Mouse (Mus musculus): ENCODE measurements around the gene Siah2. TPM values are rescaled to one million over a fixed set of nuclear protein-coding genes. Genes with fewer than 3 reads are reported as not detected.

The Siah2 gene
- polyA plus RNA-seq, 1 experiment from 2014 or later: 5.5 TPM

DNA sequence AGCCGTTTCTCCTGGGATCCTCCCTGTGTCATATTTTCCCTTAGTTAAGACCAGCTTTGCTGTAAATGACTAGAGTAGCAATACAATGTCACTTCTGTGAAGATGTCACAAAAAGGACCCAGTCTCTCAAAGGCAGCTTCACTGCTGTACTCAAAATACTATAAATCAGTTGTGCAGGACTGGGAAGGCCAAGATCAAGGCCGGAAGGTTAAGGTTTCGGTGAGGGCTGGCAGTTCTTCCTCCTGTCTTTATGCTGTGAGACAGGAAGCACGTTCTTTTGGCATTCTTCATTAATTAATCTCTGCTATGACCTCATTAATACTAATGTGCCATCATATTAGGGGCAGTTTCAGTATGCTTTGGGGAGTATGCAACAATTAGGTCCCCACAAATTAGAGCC, 5.7 kb upstream of the Siah2 start:
- Histone ChIP-seq H3K27me3 (ENCODE audit: insufficient read depth, low read length) (no peaks in the 10 kb centered on the region), H3K9ac (ENCODE audit: low read depth, low read length) (no peak overlapping the region), H3K4me2 (ENCODE audit: low read length) (no peak overlapping the region), H3K36me3 (ENCODE audit: insufficient read depth, low read length) (no peaks in the 10 kb centered on the region), H3K27ac (no peak overlapping the region), H3K4me1 (replicated peaks; ENCODE audit: insufficient read depth, low read length) (no peaks in the 10 kb centered on the region), H3K4me3 (replicated peaks; ENCODE audit: low read depth, low read length) (no peak overlapping the region), H3K9me3 (replicated peaks; ENCODE audit: low read length) (no peaks in the 10 kb centered on the region)
- ATAC-seq (replicated peaks; ENCODE audit: low FRiP score, low read depth) (no peak), DNase-seq (ENCODE audit: low spot score) (no peak)
- TF ChIP-seq CTCF (IDR thresholded peaks at IDR 0.05; ENCODE audit: low read depth): no peak
- WGBS: 57% methylated on average over 4 of the region's 4 CpGs

DNA sequence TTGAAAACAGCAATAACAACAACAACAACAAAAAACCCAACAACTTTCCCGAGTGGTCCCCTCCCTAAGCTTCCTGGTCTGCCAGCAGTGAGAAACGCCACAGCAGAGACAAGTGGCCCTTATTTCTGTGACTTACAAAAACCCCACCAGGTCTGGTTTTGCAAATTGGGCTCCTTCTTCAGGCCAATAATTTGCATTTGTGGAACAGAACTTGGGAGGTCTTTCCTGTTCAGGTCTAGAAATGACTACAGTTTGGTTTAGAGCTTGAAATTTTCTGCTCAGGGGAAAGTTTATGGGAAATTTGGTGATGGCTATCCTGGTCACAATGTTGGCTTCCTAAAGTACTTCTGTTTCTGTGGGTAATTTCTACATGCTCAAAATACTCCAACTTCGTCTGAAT, 4.6 kb upstream of the Siah2 start:
- ATAC-seq (replicated peaks; ENCODE audit: low FRiP score, low read depth) (no peak), DNase-seq (ENCODE audit: low spot score) (no peak)
- no peaks in the 10 kb centered on the region for H3K9me3 ChIP-seq (replicated peaks; ENCODE audit: low read length)
- H3K4me1 ChIP-seq (replicated peaks; ENCODE audit: insufficient read depth, low read length): 0 out of 2 replicates have a peak, but pooled peaks cover 4% of the 10 kb centered on the region
- H3K27me3 ChIP-seq (ENCODE audit: insufficient read depth, low read length): no peaks in the 10 kb centered on the region
- no peak overlapping the region for H3K27ac ChIP-seq
- H3K4me2 ChIP-seq (ENCODE audit: low read length): no peak overlapping the region
- no peaks in the 10 kb centered on the region for H3K36me3 ChIP-seq (ENCODE audit: insufficient read depth, low read length)
- no peak overlapping the region for H3K9ac ChIP-seq (ENCODE audit: low read depth, low read length)
- H3K4me3 ChIP-seq (replicated peaks; ENCODE audit: low read depth, low read length): no peak overlapping the region
- no peak for TF ChIP-seq CTCF (IDR thresholded peaks at IDR 0.05; ENCODE audit: low read depth)
- 68% methylated on average over 3 of the region's 3 CpGs for WGBS

DNA sequence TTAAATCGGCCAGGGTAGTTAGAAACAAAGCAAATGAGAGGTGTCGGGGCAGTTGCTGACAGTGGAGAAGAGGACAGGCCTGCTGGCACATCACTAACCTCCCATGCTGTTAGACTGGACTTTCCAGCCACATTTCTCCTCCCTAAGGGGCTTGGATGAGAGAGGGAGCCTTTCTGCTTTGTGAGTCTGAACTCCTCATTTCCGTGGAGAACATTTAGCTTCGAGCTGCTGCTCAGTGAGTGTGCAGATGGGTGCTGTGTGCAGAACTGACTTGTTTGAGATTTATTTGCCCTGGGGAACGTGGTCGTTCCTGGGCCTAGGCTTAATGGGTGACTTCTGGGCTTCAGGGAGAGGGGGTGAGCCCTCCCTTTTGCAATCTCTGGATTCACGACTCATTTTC, 3.3 kb upstream of the Siah2 start:
- no peak overlapping the region for H3K4me2 ChIP-seq (ENCODE audit: low read length)

DNA sequence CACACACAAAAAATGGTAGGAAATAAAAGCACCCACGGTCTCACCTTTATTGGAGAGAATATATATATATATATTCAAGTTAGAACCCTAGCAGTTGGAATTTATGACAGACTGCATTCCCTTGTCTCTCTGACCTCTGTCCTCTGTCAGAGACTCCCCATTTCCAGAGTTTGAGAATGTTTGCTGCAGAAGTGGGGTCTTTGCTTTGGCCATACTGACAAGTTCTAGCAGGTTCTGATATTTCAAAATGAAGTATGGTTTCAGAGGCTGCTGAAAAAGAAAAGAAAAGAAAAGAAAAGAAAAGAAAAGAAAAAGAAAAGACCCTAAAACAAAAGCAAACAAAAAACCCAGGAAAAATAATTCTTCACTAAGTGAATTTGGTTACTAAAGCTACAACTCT, 2.8 kb upstream of the Siah2 start:
- Histone ChIP-seq H3K4me3 (replicated peaks; ENCODE audit: low read depth, low read length) (no peak overlapping the region), H3K36me3 (ENCODE audit: insufficient read depth, low read length) (no peaks in the 10 kb centered on the region), H3K9me3 (replicated peaks; ENCODE audit: low read length) (no peaks in the 10 kb centered on the region), H3K27me3 (ENCODE audit: insufficient read depth, low read length) (no peaks in the 10 kb centered on the region), H3K4me2 (ENCODE audit: low read length) (no peak overlapping the region), H3K9ac (ENCODE audit: low read depth, low read length) (no peak overlapping the region), H3K4me1 (replicated peaks; ENCODE audit: insufficient read depth, low read length) (0 out of 2 replicates have a peak, but pooled peaks cover 4% of the 10 kb centered on the region), H3K27ac (no peak overlapping the region)
- TF ChIP-seq CTCF (IDR thresholded peaks at IDR 0.05; ENCODE audit: low read depth): no peak
- WGBS: 67% methylated on average over 1 of the region's 1 CpGs
- ATAC-seq (replicated peaks; ENCODE audit: low FRiP score, low read depth) (no peak), DNase-seq (ENCODE audit: low spot score) (no peak)

More for the DNA sequence above, 3.3 kb upstream of the Siah2 start:
- Histone ChIP-seq H3K9me3 (replicated peaks; ENCODE audit: low read length) (no peaks in the 10 kb centered on the region), H3K4me1 (replicated peaks; ENCODE audit: insufficient read depth, low read length) (0 out of 2 replicates have a peak, but pooled peaks cover 4% of the 10 kb centered on the region), H3K36me3 (ENCODE audit: insufficient read depth, low read length) (no peaks in the 10 kb centered on the region), H3K4me3 (replicated peaks; ENCODE audit: low read depth, low read length) (no peak overlapping the region), H3K9ac (ENCODE audit: low read depth, low read length) (no peak overlapping the region), H3K27me3 (ENCODE audit: insufficient read depth, low read length) (no peaks in the 10 kb centered on the region), H3K27ac (no peak overlapping the region)
- no peak for TF ChIP-seq CTCF (IDR thresholded peaks at IDR 0.05; ENCODE audit: low read depth)
- DNase-seq (ENCODE audit: low spot score) (no peak), ATAC-seq (replicated peaks; ENCODE audit: low FRiP score, low read depth) (no peak)
- 29% methylated on average over 7 of the region's 7 CpGs for WGBS

DNA sequence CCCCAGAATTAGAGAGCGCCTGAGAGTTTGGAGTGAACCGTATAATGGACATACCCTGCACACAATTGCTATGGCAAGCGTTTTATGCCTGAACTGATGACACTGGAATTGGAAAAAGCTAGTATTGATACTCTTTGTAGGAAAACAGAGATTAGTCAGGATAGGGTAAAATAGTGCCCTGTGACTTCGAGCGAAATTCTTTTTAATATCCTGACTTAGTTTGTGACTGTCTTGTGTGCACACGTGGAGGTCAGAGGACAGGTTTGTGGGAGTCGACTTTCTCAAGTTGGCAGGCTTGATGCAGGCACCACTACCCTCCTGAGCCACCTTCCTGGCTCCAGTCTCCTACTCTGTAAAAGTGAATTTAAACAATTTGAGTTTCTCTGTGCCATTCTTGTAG, 1.1 kb upstream of the Siah2 start:
- Histone ChIP-seq H3K9ac (ENCODE audit: low read depth, low read length) (no peak overlapping the region), H3K4me3 (replicated peaks; ENCODE audit: low read depth, low read length) (no peak overlapping the region), H3K36me3 (ENCODE audit: insufficient read depth, low read length) (no peaks in the 10 kb centered on the region), H3K4me2 (ENCODE audit: low read length) (no peak overlapping the region), H3K9me3 (replicated peaks; ENCODE audit: low read length) (no peaks in the 10 kb centered on the region), H3K4me1 (replicated peaks; ENCODE audit: insufficient read depth, low read length) (peaks cover 4% of the 10 kb centered on the region; the same call in 1 of the 2 replicates), H3K27me3 (ENCODE audit: insufficient read depth, low read length) (no peaks in the 10 kb centered on the region), H3K27ac (no peak overlapping the region)
- TF ChIP-seq CTCF (IDR thresholded peaks at IDR 0.05; ENCODE audit: low read depth): no peak
- DNase-seq (ENCODE audit: low spot score) (no peak), ATAC-seq (replicated peaks; ENCODE audit: low FRiP score, low read depth) (no peak)
- 73% methylated on average over 7 of the region's 7 CpGs for WGBS

DNA sequence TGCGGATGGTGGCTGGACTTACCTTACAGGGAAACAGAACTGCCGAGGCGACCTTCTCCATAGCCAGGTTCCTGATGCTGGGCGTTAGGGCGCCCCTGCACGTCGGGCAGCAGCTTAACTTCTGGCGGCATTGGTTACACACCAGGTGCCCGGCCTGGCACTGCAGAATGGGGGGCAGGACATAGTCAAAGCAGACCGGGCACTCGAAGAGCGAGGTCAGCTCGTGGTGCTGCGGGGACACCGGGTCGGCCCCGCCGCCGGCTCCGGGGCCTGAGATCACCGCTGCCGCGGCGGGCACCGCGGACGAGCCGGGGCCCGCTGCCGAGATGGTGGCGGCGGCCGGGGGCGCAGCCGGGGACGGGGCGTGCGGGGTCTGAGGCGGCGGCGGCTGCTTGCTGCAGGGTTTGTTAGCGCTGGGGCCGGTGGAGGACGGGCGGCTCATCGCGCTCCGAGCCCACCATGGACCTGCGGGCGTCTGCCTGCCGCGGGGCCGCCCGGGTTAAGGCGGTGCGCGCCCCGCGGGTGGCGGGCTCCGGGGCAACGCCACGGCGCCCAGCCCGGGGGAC, 743 bp downstream of the Siah2 start:
- peak; percentile 4 for ATAC-seq (replicated peaks; ENCODE audit: low FRiP score, low read depth)
- 0% methylated on average over 56 of the region's 65 CpGs for WGBS

More for the DNA sequence above, 743 bp downstream of the Siah2 start:
- TF ChIP-seq CTCF (IDR thresholded peaks at IDR 0.05; ENCODE audit: low read depth): no peak
- Histone ChIP-seq H3K9me3 (replicated peaks; ENCODE audit: low read length) (no peaks in the 10 kb centered on the region), H3K27ac (peak overlapping the region; percentile 88), H3K9ac (ENCODE audit: low read depth, low read length) (peak overlapping the region; percentile 88), H3K4me1 (replicated peaks; ENCODE audit: insufficient read depth, low read length) (peaks cover 4% of the 10 kb centered on the region; the same call in 1 of the 2 replicates), H3K4me3 (replicated peaks; ENCODE audit: low read depth, low read length) (peak overlapping the region; percentile 82), H3K4me2 (ENCODE audit: low read length) (peak overlapping the region; percentile 98), H3K27me3 (ENCODE audit: insufficient read depth, low read length) (no peaks in the 10 kb centered on the region), H3K36me3 (ENCODE audit: insufficient read depth, low read length) (no peaks in the 10 kb centered on the region)
- peak; percentile 47 for DNase-seq (ENCODE audit: low spot score)

Measured in kidney, postnatal 0 days (tissue).